Mouse (Mus musculus) T-helper 17 cell (primary cell): ENCODE data around the gene Eml2.

ENCODE experiments used
- in situ Hi-C, 2 experiments: fragments of 300-600 bp; cut with MboI, MseI; formaldehyde crosslinking; loops; 1 replicate in 1 of 2; 2 replicates in 1 of 2; pipeline ENCODE4 v1.15.1; 2025; ENCODE audit warnings: high pct_unique_total_duplicates in 2 of 2

Gene Eml2

DNA sequence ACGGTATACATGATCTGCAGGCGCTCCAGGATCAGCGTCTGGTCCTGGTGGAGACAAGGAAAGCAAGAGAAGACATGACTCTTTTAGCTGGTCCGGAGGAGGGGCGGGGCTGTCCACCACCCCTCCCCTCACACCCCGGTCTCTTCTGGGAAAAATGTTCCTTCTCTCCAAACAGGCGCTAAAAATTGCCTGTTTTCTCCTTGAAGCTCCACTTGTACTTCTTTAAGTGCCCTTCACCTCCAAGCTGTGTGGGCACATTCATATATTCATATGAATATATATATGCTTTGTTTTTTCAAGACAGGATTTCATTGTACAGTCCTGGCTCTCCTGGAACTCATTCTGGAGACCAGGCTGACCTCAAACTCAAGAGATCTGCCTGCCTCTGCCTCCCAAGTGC is 13.3 kb upstream of the Eml2 start:
- in situ Hi-C loops: no loop called here

DNA sequence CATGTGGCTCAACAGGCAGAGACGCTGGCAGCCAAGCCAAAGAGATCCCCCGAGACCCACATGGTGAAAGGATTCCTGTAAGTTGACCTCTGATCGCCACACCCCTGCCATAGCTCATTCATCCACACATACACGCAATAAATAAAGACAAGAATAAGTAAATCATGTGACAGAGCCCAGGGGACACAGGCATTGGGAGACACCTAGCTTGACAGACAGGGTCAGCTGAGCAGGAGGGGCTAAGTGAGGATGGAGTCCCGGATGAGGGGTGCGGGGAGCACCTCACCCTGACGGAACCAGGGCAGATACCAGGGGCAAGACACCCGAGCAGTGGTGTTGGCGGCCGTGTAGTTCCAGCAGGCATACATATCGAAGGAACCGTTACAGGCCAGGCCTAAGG is 12.5 kb upstream of the Eml2 start:
- in situ Hi-C loops: no loop called here

- in situ Hi-C loops: no loop called here
Measured at GRCm38 (mm10) chr7:19164189-19164588, 12.0 kb upstream of the Eml2 start.

GRCm38 (mm10) chr7:19164978-19165377 is 11.2 kb upstream of the Eml2 start:
- in situ Hi-C loops: no loop called here

- in situ Hi-C loops: no loop called here
Measured at GRCm38 (mm10) chr7:19165656-19166423, 10.4 kb upstream of the Eml2 start, which contains the start of gene Gipr. Gene Gipr, minus strand, starts transcription at chr7:19166127.

- in situ Hi-C loops: no loop called here
Measured at GRCm38 (mm10) chr7:19166990-19167389, 9.2 kb upstream of the Eml2 start.

- in situ Hi-C loops: no loop called here
Measured at GRCm38 (mm10) chr7:19169506-19169905, 6.7 kb upstream of the Eml2 start.

GRCm38 (mm10) chr7:19170142-19170541 is 6.1 kb upstream of the Eml2 start:
- in situ Hi-C loops: no loop called here

DNA sequence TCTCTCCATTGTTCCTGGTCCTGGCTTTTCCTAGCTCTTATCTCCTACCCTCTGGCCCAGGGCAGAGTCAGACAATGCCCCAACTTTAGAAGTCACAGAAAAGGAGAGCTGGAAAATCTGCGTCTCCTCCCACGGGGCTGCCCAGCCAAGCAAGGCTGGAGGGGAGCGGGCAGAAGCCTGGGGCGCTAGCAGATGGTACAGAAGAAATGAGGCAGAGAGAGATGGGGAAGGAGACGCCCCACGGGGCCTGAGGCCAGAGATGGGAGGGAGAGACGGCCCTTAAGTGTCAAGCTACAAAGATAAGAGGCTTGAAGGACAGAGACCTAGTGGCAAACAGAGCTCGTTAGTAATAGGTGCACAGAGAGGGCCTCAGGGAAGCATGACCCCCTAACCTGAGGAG is 4.4 kb upstream of the Eml2 start:
- in situ Hi-C loops: no loop called here

GRCm38 (mm10) chr7:19172874-19173273 is 3.3 kb upstream of the Eml2 start:
- in situ Hi-C loops: no loop called here

- in situ Hi-C loops: no loop called here
Measured at GRCm38 (mm10) chr7:19176516-19176947, 311 bp downstream of the Eml2 start.

DNA sequence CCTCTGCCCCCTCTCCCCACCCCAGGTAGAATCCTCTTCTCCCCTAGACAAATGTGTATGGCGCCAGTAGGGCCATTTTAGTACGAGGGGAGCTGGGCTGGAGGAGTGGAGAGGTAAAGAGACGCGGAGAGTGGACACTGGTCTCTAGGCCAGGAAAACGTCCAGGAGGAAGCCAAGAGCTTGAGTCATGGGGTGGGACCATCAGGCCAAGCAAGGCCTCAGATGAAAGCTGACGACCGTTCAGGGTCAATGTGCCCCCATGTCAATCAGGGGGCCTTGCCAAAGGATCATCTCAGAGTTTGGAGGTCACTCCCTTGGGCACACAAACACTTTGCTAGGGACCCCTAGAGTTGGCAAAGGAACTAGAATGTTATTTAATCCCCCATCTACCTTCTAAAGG is 995 bp downstream of the Eml2 start:
- in situ Hi-C loops: no loop called here

- in situ Hi-C loops: no loop called here
Measured at GRCm38 (mm10) chr7:19178035-19178434, 1.8 kb downstream of the Eml2 start.

DNA sequence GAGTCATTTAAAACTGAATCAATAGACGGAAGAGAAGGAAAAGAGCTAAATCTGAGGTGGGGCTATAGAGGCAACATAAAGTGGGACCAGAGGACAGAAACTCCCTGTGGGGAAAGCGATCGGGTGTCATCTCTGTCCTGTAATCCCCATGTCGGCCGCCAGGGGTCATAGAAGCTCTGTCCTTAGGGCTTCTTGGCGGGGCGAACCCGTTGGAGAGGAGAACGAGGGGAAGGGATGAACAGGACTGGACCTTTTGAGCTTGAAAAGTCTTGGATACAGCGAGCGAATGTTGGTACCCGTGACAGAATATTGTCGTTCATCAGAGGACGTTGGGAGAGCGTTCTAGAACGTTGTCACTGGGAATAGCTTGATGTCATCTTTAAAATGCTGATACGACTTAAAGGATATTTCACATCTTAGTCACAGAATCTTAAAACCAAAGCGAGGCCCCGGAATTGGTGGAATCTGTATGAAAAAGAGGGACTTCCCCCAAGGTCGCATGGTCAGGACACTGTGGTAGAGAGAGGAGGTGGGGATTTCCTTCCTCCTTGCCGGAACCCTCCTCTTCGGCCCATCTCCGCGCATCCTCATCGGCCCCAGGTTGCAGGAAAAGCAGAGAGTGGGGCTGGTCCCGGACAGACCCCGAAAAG is 2.3 kb downstream of the Eml2 start:
- in situ Hi-C loops: no loop called here

GRCm38 (mm10) chr7:19179173-19179572 is 3.0 kb downstream of the Eml2 start:
- in situ Hi-C loops: no loop called here

DNA sequence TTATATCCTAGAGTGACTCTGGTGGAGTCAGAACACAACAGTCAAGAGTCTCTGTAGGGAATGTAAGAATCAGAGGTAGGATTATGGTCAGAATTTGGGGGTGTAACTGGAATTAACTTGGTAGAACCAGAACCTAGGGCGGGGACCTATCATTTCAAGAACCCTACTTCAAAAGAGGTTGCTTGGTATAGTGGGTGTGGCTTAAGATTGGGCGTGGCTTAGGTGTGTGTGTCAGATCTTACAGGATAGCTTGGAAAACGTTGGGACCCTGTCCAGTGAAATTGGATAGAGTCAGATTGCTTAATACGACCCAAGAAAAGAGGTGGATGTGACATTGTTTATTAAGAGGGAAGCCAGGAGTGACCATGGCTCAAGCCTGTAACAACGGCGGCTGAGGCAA is 3.7 kb downstream of the Eml2 start:
- in situ Hi-C loops: no loop called here

GRCm38 (mm10) chr7:19180862-19181429 is 4.7 kb downstream of the Eml2 start:
- in situ Hi-C loops: no loop called here

DNA sequence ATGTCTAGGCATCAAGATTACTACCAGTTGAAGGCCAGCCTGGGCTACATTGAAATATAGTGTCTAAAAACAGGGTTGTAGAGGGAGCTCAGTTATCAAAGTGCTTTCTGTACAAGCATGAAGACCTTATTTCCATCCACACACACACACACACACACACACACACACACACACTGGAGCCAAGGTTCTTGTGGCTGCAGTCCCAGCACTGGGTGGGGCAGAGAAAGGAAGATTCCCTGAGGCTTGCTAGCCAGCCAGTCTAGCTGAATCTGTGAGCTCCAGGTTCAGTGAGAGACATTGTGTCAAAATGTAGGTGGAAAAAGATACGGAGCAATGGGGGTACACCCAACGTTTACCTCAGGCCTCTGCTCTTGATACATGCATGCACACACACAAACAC is 8.0 kb downstream of the Eml2 start:
- in situ Hi-C loops: no loop called here

DNA sequence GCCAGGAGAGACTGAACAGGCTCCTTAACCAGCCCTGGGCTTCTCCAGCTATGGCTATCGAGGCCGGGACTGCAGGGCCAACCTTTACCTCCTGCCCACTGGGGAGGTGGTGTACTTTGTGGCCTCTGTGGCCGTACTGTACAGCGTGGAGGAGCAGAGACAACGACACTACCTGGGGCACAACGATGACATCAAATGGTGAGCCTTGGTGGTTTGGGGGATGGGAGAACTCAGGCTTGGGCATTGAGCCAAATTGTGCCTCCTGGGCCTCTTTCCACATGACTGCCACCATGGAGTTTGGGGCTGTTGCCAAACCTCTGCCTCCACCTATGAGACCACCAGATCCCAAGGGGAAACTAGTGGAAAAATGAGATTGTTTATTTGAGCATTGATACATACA is 8.5 kb downstream of the Eml2 start:
- in situ Hi-C loops: no loop called here

DNA sequence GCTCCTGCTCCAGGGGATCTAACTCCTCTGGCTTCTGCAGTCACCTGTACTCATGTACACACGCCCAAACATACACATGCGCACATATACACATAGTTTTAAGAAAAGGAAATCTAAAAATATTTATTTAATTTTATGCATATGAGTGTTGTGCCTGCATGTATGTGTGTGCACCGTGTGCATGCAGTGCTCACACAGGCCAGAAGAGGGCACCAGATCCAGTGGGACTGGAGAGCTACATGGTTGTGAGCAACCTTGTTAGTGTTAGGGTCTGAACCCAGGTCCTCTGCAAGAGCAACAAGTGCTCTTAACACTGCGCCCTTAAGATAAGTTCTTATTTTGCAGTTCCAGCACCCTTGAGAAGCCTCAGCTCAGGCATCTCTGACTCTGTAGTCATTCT is 18.5 kb downstream of the Eml2 start:
- in situ Hi-C loops: no loop called here

DNA sequence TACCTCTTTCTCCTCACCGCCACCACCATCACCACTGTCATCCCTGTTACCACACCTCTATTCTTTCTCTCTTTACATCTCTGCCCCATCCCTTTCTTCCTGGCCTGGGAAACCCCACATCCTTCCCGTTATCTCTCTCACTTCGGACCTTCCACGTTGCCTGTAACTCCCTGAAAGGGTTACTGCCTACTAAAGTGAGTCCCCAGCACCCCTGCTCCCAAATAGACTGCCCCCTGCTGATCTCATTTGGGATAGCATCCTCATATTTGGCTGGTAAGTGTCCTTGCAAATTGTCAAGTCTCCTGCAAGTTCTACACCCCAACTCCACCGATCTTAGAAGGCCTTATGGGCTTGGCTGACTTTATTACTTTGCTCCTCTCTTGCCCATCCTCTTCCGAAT is 20.5 kb downstream of the Eml2 start:
- in situ Hi-C loops: no loop called here

DNA sequence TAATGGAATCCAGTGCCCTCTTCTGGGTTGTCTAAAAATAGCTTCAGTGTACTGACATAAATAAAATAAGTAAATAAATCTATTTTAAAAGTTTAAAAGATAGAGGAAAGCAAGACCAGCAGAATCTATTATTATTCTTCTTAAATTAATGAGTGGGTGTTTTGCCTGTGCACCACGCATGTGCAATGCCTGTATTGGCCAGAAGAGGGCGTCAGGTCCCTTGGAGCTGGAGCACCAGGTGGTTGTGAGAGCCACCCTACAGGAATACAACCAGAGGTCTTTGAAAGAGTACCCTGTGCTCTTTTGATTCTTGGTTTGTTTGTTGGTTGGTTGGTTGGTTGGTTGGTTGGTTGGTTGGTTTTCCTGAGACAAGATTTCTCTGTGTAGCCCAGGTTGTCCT is 21.8 kb downstream of the Eml2 start:
- in situ Hi-C loops: no loop called here

DNA sequence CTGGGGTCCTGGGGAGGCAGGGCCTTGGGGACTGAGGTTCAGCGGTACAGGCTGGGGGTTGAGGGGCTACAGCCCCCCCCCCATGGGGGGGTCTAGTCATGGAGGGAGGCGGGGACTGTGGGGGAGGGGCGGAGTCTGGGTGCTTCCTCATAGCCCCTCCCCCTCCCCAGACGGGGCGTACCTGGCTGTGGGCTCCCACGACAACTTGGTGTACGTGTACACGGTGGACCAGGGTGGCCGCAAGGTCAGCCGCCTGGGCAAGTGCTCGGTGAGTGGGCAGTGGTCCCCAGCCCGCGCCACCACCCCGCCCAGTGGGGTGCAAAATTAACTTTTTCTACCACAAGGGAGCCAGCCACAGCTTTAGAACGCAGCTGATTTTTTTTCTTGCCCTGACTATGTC is 25.4 kb downstream of the Eml2 start:
- in situ Hi-C loops: no loop called here
